Mouse (Mus musculus) cerebellum, adult 18-20 months (tissue): ENCODE measurements around the gene Samd4b.

ENCODE experiments used
- DNase-seq, 2 experiments: peaks; one replicate each; pipeline ENCODE4 v3.0.0; 2021

Samd4b gene

DNA sequence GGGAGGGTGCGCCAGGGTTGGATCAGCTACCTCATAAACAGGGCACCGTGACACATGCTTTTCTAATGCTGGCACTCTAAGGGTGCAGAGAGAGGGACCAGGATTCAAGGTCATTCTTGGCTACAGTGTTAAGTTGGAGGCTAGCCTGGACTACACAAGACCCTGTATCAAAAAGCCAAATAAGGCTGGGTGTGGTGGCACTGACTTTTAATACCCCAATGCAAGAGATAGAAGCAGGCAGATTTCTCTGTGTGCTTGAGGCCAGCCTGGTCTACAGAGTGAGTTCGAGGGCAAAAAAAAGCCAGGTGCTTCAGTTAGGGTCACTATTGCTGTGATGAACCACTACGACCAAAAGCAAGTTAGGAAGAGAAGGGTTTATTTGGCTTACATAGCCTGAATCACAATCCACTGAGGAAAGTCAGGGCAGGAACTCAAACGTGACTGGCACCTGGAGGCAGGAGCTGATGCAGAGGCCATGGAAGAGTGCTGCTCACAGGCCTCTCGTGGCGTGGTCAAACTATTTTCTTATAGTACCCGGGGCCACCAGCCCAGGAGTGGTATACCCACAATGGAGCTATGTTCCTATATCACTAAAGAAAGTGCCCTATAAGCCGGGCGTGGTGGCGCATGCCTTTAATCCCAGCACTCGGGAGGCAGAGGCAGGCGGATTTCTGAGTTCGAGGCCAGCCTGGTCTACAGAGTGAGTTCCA is 156.0 kb downstream of the Samd4b start:
- DNase-seq: no peak

DNA sequence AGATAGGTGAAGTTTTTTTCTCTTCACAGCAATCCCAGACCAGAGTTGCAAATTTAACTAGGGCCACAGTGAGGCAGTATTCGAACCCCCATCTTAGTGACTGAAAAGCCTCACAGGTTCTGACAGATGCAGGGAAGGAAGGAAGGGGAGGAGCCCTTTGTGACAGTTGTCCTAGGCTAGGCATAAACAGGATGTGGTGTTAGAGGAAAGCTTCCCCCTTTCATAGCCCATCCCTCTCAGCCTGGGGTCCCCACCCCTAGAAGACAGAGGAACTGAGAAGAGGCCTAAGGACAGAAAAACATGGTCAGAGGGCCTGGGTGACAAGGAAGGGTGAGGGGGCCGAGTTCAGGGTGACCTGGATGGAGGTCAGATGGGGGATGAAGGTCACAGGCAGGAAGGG is 157.2 kb downstream of the Samd4b start:
- no peak for DNase-seq

DNA sequence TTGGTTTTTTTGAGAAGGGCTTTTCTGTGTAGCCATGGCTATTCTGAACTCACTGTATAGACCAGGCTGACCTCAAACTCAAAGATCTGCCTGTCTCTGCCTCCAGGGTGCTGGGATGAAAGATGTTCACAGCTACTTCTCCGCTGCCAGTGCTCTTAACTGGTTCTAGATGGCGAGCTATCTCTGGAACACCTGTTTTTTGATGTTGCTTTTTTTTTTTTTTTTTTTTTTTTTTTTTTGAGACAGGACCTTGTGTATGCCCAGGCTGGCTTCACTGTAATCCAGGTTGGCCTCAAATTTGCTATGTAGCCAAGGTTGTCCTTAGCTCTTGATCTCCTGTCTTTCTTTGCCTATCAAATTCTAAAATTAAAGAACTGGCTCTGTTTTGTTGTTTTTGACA is 159.2 kb downstream of the Samd4b start:
- no peak for DNase-seq

DNA sequence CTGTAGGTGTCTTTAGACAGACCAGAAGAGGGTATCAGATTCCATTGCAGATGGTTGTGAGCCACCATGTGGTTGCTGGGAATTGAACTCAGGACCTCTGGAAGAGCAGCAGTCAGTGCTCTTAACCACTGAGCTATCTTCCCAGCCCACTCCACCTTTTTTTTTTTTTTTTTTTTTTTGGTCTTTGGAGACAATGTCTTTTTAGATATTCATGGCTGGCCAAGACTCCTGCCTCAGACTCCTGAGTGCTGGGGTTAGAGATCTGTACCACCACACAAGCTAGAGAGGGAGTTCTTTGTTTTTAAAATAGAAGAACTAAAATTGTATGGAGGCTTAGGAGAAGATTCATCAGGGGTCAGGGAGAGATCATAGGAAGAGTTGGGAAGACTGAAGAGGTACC is 160.0 kb downstream of the Samd4b start:
- DNase-seq: no peak

DNA sequence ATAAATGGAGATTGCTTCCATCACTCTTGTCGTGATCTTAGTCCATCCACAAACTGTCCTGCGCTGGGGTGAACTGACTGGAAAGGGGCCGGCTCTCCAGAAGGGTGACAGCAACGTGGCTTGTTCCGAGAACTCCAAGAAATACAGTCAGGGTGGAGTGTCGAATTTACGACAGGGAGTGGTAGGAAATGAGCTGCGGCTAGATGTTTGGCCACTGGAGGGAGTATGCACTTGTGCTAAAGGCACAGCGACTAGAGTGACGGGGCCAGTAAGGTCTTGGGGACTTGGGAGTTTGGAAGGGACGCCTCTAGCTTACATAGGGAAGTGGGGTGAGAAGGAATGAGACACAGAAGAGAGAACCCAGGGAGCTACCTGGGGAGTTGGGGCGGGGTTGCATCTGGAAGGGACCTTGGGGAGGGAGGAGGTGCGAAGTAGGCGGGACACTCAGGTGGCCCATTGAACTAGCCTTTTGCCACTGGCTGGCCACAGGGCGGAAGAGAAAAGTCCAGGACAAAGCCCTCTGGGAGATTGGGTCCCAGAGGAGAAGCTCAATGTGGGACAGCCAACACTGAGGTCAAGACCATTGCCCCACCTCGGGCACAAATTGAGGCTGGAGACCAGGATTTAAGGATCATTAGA is 160.9 kb downstream of the Samd4b start, which contains the start of gene Gmfg:
Gene Gmfg, plus strand, starts transcription at position 516 of the 639 bp plus-strand sequence.
- peak; percentile 71 to 80 for DNase-seq

DNA sequence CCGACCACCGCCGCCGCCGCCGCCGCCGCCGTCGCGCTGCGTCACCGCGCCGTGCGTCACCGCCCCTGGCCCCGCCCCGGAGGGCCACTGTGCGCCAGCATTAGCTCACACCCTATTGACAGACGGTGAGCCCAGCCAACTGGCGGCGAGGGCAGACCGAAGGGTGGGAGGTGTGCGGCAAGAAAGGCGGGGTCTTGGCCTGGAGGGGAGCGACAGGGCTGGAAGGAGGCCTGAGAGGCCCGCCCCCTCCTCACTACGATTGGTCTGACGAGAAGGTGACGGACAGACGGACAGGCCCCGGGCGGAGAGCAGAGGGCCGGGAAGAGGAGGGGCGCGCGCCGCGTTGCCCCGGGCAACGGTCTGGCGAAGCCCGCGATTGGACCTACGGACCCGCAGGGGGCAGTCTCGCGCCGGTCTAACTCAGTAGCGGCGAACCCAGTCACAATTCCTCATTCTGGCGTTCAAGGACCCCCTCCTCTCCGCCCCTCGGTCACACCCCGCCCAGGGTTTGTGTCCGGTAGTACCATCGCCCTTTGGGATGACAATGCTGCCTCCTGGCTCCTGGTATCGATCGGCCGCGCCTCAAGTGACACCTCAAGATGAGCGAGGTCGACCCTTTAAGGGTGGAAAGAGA is 161.6 kb downstream of the Samd4b start:
- peak; percentile 100 for DNase-seq

DNA sequence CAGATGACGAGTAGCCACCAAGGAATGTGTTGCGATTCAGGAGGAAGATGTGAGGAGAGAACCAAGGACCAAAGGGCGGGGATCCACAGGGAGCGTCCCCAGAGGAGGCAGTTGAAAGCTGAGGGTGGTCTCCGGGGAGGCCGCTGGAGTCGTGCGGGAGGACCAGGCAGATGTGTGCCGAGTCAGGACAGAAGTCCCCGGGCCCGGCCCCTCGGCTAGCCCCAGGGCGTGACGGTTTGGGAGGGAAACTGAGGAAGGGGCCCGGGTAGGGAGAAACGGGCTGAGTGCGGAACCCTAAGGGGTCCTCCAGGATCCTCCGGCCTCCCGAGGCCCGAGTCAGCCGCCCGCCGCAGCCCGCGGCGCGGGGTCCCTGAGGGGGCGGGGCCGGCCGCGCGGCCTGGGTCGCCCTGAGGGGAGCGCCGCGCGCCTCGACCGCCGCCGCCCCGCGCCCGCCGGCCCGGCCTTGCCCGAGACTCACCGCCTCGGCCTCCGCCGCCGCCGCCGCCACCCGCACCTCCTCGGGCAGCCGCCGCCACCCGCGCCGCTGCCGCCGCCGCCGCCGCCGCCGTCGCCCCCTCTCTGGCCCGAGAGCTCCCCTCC is 162.2 kb downstream of the Samd4b start:
- DNase-seq: peak; percentile 27 to 48

DNA sequence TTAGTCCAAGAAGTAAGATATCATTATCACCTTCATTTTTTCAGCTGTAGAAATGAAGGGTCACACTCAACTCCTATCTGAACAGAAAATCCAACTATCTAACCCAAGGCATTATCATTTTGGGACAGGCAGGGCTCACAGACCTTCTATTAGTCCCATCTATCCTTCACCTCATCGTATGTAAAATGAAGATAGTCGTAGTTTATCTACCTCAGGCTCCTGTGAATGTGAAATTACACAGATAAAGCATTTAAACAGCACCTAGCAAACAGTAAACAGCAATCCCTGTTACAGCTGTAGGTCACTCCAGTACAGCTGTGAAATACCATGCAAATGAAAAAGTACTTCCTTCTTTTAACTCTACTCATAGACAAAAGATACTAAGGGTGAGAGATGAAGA is 165.7 kb downstream of the Samd4b start:
- no peak for DNase-seq

DNA sequence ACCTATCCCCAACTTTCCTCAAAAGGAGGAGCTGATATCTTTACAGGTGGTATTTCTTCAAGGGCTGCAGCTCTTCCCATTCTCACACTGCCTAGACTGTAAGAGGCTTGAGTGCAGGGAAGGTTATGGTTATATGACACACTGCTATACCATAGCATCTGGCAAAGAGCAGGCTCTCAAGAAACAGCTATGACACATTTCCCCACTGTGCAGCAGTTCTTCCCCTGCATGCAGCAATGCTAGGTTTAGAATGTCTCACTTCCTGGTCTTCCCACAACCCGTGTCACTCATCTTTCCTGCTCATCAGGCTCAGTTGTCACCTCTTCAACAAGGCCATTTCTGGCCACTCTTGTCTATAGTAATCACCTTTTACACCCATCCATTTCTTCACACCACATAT is 167.4 kb downstream of the Samd4b start:
- DNase-seq: no peak

DNA sequence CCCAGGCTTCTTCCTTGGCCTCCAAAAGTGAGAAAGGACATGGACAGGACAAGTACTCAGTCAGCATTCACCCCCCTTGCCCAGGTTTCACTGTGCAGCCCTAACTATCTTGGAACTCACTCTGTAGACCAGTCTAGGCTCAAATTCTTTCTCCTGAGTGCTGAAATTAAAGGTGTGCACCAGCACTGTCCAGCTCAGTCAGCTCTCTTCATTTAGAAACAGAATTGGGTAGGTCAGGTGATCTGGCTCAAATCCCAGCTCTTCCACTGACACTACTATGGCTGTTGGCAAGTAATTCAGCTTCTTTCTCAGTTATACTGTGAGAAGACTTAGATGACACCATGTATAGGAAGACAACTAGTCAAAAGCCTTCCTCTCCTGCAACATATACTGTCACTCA is 170.2 kb downstream of the Samd4b start:
- DNase-seq: peak; percentile 36 to 51

DNA sequence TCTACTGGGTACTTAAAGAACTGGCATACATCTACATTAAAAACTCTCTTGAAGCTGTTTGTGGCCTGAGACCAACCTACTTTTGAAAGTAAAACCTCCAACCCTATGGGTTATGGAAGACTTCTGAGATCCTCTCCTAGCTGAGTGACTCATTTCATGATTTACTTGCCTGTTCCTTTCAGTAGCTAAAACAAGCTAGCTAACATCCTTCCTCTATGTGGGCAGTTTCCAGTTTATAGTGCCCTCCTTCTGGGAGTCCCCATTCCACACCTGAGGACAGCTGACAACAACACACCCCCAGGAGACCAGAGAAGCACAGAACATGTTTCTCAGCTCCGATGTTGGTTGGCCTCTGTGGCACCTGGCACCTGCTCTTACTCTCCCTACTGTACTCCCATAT is 174.9 kb downstream of the Samd4b start:
- no peak for DNase-seq

DNA sequence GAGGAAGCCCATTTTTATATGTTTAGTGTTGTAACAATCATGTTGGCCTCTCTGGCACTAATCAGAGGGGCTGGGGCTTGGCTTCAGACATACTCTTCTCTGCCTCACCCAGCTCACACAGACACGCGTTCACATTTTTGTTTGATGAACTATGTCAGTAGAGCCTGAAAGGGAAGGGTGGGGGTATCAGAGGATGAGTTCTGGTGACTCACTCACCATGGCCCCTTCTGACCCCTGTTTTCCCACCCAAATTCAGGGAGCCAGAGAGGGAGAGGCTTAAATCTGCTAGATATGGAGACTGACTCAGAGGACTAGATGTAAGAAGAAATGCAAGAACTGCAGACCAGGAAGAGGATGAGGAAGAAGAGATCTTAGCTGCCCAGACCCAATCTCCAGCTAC is 178.5 kb downstream of the Samd4b start:
- no peak for DNase-seq

DNA sequence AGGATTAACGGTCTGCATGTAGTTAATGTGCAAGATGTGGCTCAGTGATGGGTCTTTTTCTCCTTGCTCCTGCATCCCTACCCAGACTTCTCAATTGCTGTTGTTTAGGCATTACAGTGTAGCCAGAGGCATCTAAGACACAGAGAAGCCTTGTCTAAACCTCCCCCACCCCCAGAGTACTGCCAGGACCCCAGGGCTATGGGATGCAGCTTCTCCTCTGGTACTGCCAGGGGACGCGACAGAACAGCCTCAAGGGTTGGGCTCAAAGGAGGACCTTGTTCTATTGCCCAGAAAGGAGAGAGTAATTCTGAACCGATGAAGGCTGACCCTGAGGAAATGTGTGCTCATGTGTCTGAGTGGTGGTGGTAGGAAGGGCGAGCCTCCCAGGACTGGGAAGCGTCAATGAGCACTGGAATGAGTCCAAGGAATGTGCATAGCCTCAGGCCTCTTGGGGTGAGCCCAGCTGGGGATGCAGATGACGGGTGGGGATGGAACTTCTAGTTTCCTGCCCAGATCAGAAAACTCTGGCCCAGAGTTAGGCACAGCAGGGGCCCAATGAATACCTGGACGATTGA is 179.8 kb downstream of the Samd4b start:
- no peak for DNase-seq

DNA sequence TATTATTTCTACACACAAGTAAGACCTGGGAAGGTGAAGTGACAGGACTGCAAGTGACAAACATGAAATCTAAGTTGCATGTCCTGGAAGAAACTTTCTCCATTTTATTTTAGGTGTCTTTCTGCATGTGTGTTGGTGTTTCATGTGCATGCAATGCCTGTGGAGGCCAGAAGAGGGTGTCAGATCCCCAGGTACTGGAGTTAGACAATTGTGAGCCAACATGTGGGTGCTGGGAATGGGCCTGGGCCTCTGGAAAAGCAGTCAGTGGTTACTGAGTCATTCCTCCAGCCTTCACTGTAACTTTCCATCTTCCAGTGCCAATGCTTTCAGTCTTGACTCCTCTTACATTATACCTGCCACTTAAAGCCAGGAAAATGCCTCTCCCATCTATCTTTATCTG is 180.6 kb downstream of the Samd4b start:
- no peak for DNase-seq

DNA sequence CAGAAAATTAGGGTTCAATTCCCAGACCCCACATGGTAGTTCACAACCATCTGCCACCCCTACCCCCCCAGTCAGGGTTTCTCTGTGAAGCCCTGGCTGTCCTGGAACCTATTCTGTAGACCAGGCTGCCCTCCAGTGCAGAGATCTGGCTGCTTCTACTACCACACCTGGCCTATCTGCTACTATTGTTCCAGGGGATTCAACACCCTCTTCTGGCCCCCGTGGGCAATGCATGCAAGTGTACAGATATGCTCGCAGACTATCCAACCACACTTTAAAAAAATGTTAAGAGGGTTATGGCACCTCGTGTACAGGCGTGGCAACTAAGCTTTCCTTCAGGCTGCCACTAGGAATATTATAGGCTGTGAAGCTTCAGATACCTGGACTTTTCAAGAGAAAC is 185.1 kb downstream of the Samd4b start:
- no peak for DNase-seq

DNA sequence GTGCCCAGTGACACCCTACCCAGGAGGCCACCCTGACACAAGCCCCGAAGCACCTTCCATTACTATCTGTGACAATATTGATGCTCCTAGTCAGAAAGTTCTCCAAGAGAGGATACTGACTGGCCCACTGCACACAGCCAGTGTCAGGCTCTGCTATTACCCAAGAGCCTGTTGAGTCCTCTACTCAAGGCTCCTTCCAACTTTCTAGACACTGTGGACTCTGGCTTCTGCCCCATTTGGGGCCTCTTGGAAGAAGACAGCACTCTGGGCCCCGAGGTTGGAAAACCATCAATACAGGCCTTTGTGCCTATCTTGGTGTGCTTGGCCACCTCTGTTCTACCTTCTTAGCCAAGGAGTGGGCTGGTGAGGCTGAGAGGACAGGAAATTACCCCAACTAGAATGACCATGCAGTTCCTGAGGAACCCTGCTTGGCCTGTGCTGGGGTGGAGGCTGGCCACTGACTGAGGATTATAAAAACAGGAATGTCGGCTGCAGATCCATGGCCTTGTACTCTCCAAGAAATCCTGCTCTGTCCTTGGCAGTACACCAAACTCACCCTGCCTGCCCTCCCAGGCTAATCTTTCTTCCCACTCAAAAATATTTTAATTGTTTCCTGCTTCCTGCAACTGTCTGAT is 187.0 kb downstream of the Samd4b start:
- DNase-seq: no peak

DNA sequence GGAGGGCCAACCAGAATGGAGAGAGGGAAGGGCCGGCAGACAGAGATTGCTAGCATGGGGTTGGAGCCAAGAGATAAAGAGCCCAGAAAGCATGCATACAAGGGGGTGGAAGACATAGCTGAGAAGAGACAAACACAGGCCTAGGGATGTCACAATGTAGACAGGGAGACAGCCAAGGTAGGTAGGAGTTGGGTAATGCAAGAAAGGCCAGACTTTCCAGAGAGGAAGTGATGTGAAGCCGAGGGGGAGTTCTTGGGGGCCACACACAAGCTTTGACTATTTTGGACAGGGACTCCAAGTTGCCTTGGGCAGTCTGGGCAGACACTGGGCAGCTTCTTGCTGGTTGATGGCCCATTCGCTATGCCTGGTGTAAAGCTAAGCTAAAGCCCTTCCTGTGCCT is 196.0 kb downstream of the Samd4b start:
- DNase-seq: no peak

DNA sequence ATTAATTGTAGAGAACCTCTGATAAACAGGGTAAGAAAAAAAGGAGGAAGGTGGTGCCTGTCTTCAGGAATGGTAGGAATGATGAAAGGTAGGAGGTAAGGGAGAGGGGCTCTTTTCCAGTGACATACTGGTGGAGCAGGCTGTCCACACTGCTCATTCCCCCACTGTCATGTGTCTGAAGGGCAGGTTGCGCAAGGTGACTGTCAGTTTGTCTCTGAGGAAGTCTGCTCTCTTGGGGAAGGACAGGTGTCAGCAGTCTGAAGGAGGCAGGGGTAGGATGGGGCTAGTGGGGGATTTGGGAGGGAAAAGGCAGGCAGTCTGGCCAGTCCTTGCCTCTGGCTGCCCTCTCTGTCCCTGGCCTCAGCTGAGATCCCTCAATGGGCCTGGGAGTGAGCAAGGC is 196.9 kb downstream of the Samd4b start:
- DNase-seq: no peak

DNA sequence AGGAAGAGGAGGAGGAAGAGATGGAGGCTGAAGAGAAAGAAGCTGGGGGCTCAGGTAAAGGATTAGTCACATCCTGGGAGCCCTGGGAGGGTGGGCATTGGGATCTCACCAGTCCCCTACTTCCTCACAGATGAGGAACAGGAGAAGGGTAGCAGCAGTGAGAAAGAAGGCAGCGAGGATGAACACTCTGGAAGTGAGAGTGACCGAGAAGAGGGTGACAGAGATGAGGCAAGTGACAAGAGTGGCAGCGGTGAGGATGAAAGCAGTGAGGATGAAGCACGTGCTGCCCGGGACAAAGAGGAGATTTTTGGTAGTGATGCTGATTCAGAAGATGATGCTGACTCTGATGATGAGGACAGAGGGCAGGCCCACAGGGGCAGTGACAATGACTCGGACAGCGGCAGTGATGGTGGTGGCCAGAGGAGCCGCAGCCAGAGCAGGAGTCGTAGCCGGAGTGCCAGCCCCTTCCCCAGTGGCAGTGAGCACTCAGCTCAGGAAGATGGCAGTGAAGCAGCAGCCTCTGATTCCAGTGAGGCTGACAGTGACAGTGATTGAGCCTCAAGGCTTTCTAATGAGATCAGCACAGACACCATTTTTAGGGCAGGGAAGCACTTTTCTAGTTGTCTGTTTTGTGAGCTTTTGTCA is 199.1 kb downstream of the Samd4b start:
- DNase-seq: no peak

DNA sequence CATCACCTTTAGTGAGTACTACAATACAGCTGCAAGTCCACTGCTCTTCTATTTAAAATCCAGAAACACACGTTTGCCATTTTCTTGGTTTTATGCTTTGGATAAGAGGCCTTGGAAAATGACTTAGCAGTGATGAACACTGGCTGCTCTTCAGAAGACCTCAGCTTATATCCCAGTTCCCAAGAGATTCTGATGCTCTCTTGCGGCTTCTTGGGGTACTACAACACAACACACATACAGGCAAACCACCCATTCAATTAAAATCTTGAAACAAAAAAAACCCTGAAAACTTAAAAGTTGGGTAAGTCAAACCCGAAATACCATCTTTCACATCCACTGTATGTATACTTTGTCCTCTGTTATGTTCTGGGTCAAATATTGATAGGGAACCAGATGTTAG is 199.9 kb downstream of the Samd4b start:
- no peak for DNase-seq

DNA sequence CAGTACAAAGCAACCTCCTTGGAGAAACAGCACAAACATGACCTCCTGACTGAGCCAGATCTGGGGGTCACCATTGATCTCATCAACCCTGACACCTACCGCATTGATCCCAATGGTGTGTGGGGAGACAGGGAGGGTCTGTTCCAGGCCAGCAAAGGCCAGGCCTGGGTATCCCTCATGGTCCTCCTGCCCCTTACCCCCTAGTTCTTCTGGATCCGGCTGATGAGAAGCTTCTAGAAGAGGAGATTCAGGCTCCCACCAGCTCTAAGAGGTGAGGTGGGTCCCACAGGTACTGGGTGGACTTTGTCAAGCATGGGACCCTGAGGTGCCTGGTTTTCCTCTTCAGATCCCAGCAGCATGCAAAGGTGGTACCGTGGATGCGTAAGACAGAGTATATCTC is 202.5 kb downstream of the Samd4b start:
- no peak for DNase-seq

DNA sequence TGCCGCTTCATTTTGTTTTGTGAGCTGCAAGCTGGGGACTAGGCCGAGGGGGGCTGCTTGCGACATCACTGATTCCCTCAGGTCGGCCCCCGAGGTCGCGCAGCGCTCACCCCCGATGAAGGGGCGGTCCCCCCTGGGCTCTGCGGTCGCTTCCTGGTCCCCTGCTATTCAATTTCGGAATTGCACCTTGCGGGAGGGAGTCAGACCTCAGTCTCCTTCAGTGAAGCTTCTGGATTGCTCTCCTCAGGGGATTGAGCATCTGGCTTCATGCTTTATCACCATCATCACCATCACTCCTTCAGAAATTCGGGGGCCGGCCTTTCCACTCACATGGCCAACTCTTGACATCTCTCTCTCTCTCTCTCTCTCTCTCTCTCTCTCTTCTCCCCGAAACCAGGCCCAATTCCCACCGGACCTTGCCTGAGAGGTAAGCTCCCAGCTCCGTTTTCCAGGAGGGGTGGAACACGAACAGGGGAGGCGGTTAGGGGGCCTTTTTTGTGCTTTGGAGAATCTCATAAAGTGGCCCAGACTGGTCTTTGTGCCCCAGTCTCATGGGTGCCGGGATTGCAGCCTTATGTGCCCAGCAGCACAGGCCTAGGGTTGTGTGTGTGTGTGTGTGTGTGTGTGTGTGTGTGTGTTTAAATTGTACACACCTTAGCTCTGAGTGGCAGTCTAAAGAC is 204.5 kb downstream of the Samd4b start:
- DNase-seq: no peak
